Mouse (Mus musculus) limb, embryonic 10.5 days (tissue): ENCODE results near the gene Ndel1. TPM values are rescaled to one million over a fixed set of nuclear protein-coding genes. Genes with fewer than 3 reads are reported as not detected.

Experiments used
- DNase-seq: peaks from one replicate; pipeline ENCODE4 v3.0.0-alpha.2; 2017; ENCODE audit warnings: low spot score
- H3K27ac ChIP-seq: fragments of 300-500 bp; sonication (generic); 2 replicates; pipeline ENCODE4 v1.5.1; 2016; ENCODE audit warnings: mild to moderate bottlenecking
- H3K27me3 ChIP-seq: fragments of 300-500 bp; sonication (generic); 2 replicates; pipeline ENCODE4 v1.6.1; 2016; ENCODE audit warnings: low read depth, mild to moderate bottlenecking; ENCODE audit not compliant: poor library complexity, severe bottlenecking
- H3K36me3 ChIP-seq: fragments of 300-500 bp; sonication (generic); 2 replicates; pipeline ENCODE4 v1.6.1; 2016; ENCODE audit warnings: mild to moderate bottlenecking, moderate library complexity
- H3K4me1 ChIP-seq: fragments of 300-500 bp; sonication (generic); 2 replicates; pipeline ENCODE4 v1.6.1; 2016
- H3K4me3 ChIP-seq: fragments of 300-500 bp; sonication (generic); 2 replicates; pipeline ENCODE4 v1.5.1; 2016; ENCODE audit warnings: mild to moderate bottlenecking, moderate library complexity
- H3K9me3 ChIP-seq: fragments of 300-500 bp; sonication (generic); replicated peaks from 2 replicates; pipeline ENCODE4 v1.6.1; 2016; ENCODE audit warnings: mild to moderate bottlenecking
- WGBS: fragments of 180-500 bp; shearing (Covaris S2); methylation state at CpG from one replicate; pipeline ENCODE4 v1.1.7; 2016; 5-methylcytosine and 5-hydroxymethylcytosine counted together
- polyA plus RNA-seq: library from polyadenylated mRNA; unstranded; fragments of >200 nt; fragmentation: Nextera tagmentation; extraction: Ambion mirVana; gene quantifications from 2 replicates; pipeline ENCODE4 v1.2.1, GENCODE M21; 2016

Ndel1 gene
- polyA plus RNA-seq, 1 experiment from 2014 or later: 61.8 TPM

DNA sequence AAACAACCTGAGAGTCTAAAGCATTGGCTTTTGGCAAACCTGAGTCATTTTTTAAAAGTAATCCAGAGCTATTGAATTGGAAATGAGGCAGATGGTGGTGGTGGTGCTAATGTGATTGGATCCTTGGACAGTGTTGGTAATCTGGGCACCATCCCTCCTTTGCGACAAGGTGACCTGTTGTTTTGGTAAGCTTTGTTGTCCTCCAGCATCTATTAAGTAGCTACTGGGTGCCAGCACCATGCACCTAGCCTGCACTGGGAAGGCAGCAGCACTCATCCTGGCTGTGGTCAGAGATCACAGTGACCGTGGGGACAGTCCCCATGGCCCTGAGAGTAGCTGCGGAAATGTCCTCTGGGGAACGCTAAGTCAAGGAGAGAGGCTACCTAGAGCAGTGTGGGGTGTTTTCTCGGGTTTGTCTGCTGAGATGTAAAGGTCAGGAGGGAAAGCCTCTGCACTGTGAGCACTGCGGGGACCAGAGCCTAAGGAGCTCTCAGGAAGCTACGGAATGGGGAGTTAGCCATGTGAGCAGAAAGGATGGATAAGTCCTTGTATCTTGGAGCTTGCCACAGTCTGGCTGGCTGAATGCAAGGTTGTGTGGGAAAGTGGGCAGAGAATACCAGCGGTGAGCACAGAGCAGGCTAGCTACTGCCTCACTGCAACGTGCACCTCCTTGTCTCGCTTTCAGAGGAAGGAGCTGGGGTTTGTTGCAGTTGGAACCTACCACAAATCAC, 91.8 kb downstream of the Ndel1 start:
- no peak overlapping the region for H3K27ac ChIP-seq
- no peaks in the 10 kb centered on the region for H3K4me1 ChIP-seq
- no peak overlapping the region for H3K4me3 ChIP-seq
- peaks cover 100% of the 10 kb centered on the region for H3K36me3 ChIP-seq
- H3K27me3 ChIP-seq: no peaks in the 10 kb centered on the region
- no peaks in the 10 kb centered on the region for H3K9me3 ChIP-seq
- 92% methylated on average over 10 of the region's 10 CpGs for WGBS
- no peak for DNase-seq

DNA sequence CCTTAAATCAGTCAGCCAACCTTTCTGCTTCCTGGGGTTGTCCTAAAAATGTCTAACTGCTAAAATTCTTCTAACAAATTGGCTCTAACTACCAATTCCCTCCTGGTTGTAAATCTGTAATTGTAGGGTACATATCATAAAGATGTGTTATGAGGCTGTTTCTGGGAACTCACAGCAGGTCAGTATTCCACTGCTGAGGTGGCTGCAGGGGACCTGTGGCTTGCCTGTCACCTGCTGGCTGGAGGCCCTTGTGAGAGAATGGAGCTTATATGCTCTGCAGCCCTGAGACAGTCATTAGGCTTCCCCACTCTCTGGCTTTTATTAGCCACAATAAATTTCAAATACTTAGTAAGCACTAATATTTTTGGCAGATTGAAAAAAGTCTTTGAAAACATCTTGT, 92.8 kb downstream of the Ndel1 start:
- H3K9me3 ChIP-seq: no peaks in the 10 kb centered on the region
- peaks cover 100% of the 10 kb centered on the region for H3K36me3 ChIP-seq
- no peaks in the 10 kb centered on the region for H3K4me1 ChIP-seq
- no peak overlapping the region for H3K27ac ChIP-seq
- no peak overlapping the region for H3K4me3 ChIP-seq
- H3K27me3 ChIP-seq: no peaks in the 10 kb centered on the region
- DNase-seq: no peak

- DNase-seq: no peak
- no peaks in the 10 kb centered on the region for H3K27me3 ChIP-seq
- 89% methylated on average over 11 of the region's 11 CpGs for WGBS
- peaks cover 100% of the 10 kb centered on the region for H3K36me3 ChIP-seq
- no peaks in the 10 kb centered on the region for H3K9me3 ChIP-seq
- no peak overlapping the region for H3K4me3 ChIP-seq
- no peak overlapping the region for H3K27ac ChIP-seq
- no peaks in the 10 kb centered on the region for H3K4me1 ChIP-seq
Measured at GRCm38 (mm10) chr11:68777933-68778332, 93.7 kb downstream of the Ndel1 start.

DNA sequence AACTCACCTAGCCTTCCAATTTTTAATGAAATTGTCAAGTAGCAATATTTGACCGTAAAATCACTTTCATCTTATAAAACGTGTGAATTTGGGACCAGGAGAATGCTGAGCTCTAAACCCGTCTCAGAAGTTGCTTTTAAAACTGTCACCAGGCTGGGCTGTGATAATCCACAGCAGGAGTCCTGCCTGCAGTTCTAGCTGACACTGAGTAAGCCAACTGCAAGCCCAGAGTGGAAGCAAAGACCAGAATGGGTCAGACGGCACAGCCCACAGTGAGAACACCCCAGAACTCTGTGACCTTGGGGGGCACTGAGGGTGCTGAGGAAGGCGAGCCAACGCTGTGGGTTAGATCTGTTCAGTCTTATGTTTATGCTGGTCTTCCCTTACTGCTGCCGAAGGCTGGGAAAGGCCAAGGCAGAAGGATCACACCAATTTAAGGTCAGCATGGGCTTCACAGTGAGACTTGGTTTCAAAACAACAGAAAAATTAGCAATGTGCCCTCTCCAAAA, 95.5 kb downstream of the Ndel1 start:
- 86% methylated on average over 7 of the region's 7 CpGs for WGBS
- peaks cover 100% of the 10 kb centered on the region for H3K36me3 ChIP-seq
- no peak overlapping the region for H3K27ac ChIP-seq
- no peaks in the 10 kb centered on the region for H3K9me3 ChIP-seq
- no peaks in the 10 kb centered on the region for H3K4me1 ChIP-seq
- no peak for DNase-seq
- no peak overlapping the region for H3K4me3 ChIP-seq
- H3K27me3 ChIP-seq: no peaks in the 10 kb centered on the region

Other genes with a start within 250 kb of the Ndel1 start
- gene Myh10, start 180.3 kb downstream of the Ndel1 start, polyA plus RNA-seq: 138 and 176 TPM in 2 replicates
- 0.04 and 0.09 TPM in 2 replicates for gene Rnf222, start 16.7 kb upstream of the Ndel1 start, polyA plus RNA-seq
- 1,058 and 1,266 TPM in 2 replicates for gene Rpl26, start 29.7 kb upstream of the Ndel1 start, polyA plus RNA-seq
- not detected in 2 replicates for gene Odf4, start 55.2 kb upstream of the Ndel1 start, polyA plus RNA-seq
- 8.0 and 9.0 TPM in 2 replicates for gene Arhgef15, start 85.6 kb upstream of the Ndel1 start, polyA plus RNA-seq
- 2.4 and 3.2 TPM in 2 replicates for gene Slc25a35, start 96.3 kb upstream of the Ndel1 start, polyA plus RNA-seq
- gene Rangrf, start 103.3 kb upstream of the Ndel1 start, polyA plus RNA-seq: 88.6 and 115 TPM in 2 replicates
- 66.5 and 70.0 TPM in 2 replicates for gene Pfas, start 136.6 kb upstream of the Ndel1 start, polyA plus RNA-seq
- 103 and 104 TPM in 2 replicates for gene Ctc1, start 144.1 kb upstream of the Ndel1 start, polyA plus RNA-seq
- 214 and 217 TPM in 2 replicates for gene Aurkb, start 173.8 kb upstream of the Ndel1 start, polyA plus RNA-seq
- gene Borcs6, start 187.9 kb upstream of the Ndel1 start, polyA plus RNA-seq: 5.3 and 6.0 TPM in 2 replicates
- 35.8 and 38.6 TPM in 2 replicates for gene Tmem107, start 198.9 kb upstream of the Ndel1 start, polyA plus RNA-seq
- gene Vamp2, start 216.6 kb upstream of the Ndel1 start, polyA plus RNA-seq: 51.1 and 72.1 TPM in 2 replicates
- gene Per1, start 223.4 kb upstream of the Ndel1 start, polyA plus RNA-seq: 10.3 and 10.8 TPM in 2 replicates
- 0.53 and 0.90 TPM in 2 replicates for gene Hes7, start 248.5 kb upstream of the Ndel1 start, polyA plus RNA-seq